Mouse (Mus musculus): ENCODE measurements around the gene 4931406C07Rik.

The 4931406C07Rik gene

DNA sequence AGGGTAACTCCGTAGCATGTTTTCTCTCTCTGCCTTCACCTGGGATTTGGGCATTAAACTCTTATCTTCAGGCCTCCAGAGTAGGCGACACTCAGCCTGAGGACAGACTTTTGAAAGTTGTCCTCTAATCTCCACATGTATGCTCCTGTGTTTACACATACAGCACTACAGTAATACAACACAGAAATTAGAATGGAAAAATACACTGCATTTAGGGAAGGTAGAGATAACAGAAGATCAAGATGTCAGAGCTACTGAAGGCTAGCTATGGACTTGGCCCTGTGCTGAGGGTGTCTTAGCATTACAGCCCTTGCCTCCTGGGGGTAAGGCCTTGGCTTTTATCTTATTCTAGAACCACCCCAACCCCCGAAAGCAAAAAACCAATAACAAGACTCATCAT, 17.8 kb downstream of the 4931406C07Rik start:
- DNase-seq, result no peak

DNA sequence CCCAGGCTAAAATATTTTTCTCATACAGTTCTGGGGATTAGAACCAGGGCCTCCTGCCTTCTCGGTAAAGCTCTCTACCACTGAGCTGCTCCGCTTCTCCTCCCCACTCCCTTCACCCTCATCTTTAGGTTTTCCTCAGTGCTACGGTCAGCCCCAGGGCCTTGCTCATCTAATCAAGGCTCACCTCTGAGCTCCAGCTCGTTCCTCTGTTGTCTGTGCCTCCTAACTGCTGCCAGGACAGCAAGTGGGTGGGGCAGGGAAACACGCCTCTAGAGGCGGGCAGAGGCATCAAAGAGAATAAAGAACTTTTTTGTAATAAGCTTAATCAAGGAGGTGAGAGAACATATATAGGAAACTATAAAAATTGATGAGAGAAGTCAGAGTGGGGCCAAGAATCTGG, 18.4 kb downstream of the 4931406C07Rik start:
- DNase-seq, result no peak

DNA sequence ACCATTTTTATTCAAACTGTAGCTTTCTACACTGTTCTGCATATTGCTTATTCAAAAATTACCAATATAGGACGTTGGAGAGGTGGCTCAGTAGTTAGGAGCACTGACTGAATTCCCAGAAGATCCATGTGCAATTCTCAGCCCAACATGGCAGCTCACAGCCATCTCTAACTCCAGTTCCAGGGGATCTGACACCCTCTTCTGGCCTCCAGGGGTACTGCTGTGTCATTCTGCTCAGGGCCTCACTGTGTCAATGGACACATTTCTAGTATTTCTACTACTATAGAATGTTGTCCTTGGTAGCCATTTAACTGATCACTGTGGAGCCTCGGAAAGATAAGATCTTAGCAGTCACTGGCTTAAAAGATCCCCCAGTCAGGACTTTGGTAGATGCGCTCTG, 20.8 kb downstream of the 4931406C07Rik start:
- no peak for DNase-seq

DNA sequence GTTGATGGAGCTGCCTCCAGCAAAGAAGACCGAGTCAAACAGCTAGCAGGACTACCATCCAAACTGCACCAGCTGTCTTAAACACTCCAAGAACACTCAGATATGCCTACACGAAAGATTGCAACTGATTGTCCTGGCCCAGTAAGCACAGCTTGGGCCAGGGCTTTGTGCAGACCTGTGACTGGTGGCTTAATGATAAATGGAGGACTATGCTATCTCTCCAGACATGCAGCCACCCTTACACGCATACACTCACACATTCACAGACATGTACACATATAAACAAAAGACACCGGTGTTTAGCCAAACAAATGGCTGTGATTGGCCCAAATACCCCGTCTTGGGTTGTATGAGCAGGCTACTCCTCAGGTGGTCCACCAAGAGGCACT, 25.8 kb downstream of the 4931406C07Rik start:
- no peak for DNase-seq

DNA sequence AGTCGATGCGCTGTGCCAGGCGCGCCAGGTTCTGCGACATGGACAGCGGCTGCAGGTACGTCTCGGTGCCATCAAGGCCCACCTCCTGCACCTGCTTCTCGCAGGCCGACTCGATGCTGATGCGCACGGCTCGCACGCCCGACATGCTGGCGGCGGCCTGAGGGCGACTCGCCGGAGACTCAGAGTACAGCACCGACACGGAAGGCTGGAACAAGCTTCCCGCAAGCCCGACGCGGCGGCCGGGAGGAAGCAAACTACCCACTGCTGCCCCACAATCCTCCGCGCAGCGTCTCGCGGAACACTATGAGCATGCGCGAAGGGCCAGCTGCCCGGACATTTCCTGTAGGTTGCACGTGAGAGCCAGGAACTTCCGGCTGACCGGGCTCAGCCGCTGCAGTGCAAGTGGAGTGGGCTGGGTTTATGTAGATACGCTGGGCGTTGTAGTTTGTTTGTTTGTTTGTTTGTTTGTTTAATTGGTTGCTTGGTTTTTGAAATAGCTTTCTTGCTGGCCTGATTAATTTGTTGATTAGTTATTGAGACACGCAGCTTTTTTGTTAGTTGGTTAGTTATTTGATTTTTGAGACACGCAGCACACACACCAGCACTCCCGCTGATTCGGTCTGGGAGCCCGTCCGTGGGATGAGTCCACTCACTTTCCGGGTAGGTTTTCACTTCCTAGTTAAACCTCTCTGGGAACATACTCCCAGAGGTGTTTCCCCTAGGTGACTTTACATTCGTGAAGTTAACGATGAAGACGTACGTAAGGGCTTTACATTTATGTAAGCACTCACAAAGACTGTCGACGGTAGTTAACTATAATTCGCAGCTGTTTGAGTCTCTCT, 26.4 kb downstream of the 4931406C07Rik start, which contains the start of gene Med17:
Gene Med17 (minus strand): TSS at position 283 of the 842 bp plus-strand sequence.
- peak; percentile 87 to 88 for DNase-seq

DNA sequence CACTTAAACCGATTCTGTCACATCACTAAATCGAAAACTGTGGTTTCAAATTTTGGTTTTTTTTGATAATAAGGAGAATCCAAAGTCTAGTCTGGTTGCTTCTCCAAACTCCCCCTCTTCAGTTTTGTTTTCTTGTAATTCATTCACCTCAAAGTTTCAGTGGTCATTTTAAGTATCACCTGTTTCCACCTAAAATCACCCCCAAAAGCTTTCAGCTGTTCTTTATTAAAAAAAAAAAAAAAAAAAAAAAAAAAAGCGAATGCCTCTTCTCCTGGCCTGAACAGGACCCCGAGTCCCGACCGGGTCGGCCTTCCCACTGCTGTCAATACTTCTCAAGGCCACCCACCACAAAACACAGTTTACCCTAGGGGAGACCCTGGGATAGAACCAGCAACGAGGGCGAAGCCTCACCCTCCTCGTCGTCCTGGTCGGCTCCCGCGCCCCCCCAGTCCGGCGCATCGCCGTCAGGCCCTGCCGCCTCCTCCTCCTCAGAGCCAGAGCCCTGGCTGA, 27.1 kb downstream of the 4931406C07Rik start:
- DNase-seq, result no peak

DNA sequence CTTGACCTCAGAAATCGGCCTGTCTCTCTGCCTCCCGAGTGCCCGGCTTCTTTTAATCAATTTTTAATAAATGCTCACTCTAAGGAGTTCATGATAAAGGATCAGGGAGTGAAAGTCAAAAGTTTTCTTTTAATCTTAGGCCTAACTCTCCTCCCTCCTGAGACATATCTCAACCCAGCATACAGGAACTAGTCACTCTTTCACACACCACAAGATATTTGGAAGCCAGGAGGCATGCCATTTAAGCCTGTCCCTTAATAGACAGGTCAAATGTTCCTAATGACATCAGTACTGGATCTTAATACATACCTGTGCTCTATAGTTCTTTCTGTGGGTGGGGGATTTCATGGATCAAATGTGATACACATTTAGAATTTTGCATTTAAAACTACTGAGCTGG, 27.9 kb downstream of the 4931406C07Rik start:
- DNase-seq, result no peak

DNA sequence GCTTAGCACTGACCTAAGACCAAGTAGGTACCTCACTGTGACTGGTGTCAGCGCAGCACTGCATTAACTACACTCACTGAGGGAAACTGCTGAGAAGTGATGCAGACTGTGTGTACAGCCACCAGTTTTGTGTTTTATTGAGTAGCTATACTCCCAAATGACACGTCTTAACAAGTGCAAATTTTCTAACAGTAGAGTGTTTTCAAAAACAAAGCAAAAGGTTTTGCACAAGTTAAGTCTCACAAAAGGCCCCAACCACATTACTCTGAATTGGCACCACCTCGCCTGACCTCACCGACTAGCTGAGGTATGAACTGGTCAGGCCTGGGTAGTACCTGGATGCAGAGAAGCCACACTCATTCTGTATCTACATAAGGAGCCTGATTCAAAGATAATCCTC, 29.4 kb downstream of the 4931406C07Rik start:
- no peak for DNase-seq

DNA sequence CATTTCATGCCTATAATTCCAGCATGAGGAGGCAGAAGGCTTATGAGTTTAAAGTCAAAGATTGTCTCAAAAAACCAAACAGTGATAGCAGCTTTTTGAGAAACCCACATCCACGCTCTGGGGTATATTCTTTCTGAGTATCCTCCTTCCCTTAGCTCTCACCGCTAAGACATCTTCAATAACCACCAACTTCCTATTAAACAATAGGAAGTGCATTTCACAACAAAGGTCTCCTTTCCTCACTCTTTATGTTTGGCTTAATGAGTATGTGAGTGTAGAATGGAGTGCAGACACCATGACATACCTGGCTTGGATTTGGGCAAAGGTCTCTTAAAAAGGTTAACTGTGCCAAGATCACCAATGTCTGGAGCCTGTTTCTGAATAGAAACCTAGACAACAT, 32.3 kb downstream of the 4931406C07Rik start:
- no peak for DNase-seq

DNA sequence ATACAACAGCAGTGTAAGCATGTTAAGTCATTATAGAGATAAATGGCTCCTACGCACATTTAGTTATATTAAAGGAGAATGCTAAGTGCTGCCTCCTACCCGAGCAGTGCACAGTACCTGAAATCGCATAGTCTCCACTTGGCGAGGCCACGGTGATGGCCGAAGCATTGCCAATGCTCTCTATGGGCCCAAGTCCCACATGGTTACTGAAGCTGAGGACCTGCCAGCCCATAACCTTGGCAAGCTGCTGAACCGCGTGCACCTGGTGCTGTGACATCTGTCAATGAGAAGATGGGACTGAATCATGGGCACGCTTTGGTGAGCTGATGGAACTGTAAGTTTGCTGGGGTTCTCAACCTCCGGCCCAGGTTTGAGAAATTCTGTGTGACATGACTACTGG, 42.8 kb downstream of the 4931406C07Rik start:
- DNase-seq, result no peak

DNA sequence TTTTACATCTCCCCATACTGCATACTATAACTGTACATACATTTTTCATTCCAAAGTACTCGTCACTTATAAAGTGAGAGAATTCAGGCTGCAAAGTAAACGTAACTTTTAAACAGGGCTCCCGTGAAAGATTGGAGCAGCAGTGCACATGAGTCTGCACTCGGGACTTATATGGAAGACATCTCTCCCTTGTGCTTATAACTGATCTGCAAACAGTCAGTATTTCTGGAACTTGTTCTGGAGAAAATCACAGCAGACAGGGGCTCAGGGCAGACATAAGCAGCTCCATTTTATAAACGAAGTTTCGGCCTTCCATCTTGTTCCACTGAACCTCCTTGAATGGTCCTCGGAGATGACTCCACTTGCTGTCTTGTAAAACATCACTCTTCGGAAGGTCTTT, 44.3 kb downstream of the 4931406C07Rik start:
- no peak for DNase-seq

DNA sequence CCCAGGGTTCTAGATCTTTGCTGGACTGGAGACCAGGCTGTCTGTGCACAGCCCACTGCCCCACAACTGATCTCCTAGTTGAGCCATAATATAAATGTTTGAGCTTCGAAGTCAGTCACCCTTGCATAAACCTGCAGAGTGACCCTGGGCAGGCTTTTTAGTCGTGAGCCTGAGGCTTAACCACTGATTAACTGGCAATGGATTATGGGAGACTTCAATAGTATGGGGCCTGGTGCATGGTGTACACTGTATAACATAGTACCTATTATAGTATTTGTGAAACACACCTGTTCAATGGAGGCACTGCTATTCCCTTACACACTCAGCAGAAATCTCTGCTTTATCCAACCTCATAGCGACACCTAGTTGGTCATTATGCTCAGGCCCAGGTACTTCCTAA, 50.0 kb downstream of the 4931406C07Rik start:
- no peak for DNase-seq

DNA sequence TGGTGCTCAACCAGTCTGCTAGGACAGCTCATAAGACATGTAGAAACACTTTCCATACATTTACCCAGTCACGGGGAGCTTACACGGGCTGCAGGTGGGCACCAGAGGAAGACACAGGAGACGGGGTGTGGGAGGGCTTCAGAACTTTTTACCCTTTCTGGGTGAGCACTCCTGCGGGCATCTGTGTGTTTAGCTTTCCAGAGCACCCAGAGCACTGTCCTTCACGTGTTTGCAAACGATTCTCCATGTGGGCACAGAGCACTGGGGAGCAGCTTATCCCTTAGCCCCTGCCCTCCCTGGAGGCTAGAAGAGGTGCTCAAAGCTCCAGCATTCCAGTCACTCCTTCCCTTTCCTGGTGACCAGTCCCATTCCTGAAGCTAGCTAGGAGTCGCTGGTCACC, 51.7 kb downstream of the 4931406C07Rik start:
- DNase-seq, result no peak

DNA sequence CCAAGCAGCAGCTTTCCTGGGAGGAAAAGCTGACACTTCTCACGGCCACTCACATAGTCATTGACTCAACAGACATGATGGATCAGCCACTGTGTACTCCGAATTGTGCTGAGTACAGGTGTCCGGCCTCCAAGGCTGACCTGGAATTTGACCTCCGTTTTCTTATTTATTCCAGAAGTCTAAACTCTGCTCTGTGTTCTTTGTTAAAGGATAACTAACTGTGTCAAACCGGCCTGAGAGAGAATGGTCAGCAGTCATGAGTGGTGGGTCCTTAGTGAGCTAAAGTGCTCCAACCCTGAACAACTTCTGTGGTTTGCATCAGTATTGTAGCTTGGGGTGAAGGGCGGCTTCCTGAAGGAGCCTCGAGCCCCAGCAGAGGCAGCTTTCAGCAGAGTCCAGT, 54.1 kb downstream of the 4931406C07Rik start:
- DNase-seq, result no peak

DNA sequence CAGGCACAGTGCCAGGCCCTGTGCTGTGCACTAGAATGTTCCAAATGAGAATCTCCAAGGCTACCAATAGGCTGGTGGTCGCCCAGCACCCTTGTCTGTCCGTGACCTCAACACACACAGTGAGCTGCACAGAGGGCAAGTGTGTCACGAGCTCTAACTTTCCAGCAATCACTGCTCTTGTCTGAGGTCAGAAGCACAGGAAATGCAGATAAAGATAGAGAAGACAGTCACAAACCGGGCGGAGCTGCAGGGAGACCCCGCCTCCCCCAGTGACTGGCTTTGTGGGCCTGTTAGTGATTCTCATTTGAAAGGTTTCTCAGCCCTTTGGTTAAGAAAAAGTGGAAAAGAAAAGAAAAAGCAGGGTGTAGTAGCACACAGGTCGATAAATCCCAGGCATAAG, 55.9 kb downstream of the 4931406C07Rik start:
- no peak for DNase-seq

DNA sequence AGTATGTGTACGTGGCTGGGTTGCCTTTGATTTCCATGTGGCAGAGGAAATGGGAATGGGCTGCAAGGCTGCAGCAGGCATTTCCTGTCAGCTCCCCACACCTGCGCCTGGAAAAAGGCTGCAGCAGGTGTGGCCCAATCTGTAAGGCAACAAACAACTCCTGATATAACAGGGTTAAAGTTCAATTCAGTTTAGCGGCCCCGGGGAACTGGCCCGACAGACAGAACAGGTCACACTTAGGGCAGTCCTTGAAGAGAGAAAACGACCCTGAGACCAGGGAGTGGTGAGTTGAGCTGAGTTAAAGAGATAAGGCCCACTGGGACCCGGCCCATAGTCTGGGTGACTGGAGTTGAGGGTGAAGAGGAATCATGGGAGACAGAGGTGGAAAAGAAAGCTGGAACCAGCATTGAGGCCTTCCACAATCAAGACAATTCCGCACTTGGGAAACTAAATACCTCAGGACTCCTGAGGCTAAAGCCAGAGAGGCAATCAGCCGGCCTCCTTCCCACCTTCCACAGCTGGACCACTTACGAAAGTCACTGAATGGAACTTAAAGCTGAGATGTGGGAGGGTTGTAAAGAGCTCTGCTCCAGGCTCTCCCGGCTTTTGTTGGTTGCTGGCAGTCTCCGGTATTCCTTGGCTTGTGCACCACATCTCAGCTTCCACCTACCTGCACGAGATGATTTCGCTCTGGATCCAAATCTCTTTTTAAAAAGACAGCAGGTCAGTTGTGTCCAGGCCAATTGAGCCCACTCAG, 60.8 kb downstream of the 4931406C07Rik start:
- no peak for DNase-seq

DNA sequence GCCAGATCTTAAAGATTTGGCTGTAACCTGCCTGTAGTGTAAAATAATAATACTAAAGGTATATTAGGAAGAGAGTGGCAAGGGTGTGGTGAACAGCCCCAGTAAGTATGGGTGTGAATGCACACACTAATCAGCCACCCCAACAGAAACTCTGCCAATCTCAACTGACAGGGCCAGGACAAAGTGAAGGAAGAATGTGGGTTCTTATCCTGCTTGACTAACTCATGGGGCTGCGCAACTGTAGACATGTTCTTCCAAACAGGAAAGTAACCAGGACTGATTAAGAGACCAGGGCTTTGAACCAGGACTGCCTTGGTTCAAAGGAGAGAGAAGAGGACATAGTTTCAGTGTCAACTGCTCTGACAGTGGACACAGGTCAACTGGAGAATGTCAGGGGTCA, 64.1 kb downstream of the 4931406C07Rik start:
- no peak for DNase-seq

DNA sequence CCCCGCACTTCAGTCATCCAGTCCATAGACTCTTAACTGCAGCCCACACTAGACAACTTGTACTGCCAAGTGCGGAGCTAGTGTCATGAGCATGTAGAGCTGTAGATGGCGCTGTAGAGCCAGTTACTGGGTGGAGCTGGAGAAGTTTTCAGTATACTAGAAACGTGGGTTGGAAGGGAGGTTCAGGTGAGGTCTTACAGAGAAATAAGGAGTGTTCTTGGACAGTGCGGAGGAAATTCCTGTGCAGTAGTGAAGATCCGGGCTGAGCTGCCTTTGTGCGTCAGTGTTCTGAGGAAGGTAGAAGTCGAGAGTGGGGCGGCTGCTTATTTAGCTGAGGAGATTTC, 64.7 kb downstream of the 4931406C07Rik start:
- DNase-seq, result no peak

DNA sequence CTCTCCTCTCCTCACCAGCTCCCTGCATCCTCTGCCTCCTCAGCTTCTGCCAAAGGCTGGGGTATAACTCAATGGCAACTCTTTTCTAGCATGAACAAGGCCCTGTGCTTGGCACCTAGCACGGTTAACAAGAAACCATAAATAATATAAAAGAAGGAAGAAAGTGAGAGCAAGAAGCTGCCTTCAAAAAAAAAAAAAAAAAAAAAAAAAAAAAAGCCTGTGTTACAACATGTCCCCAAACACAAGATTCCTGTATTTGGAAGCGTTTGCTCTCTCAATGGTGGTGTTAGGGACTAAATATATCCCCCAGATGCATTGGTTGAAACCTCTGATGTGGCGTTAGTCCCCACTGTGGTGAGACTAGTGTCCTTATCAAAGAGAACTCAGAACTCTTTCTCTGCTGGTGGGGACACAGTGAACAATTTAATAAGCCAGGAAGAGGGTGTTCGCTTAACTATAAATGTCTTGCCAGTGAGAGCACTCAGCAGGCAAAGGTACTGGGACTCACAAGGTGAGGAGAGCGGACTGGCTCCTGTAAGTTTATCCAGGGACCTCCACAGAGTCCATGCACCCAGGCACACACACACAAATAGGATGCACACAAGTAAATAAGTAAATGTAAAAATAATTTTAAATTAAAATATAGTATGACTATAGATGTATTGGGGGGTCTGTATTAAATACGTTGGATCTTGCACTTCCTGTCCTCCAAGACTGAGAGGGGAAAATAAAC, 65.2 kb downstream of the 4931406C07Rik start:
- no peak for DNase-seq

DNA sequence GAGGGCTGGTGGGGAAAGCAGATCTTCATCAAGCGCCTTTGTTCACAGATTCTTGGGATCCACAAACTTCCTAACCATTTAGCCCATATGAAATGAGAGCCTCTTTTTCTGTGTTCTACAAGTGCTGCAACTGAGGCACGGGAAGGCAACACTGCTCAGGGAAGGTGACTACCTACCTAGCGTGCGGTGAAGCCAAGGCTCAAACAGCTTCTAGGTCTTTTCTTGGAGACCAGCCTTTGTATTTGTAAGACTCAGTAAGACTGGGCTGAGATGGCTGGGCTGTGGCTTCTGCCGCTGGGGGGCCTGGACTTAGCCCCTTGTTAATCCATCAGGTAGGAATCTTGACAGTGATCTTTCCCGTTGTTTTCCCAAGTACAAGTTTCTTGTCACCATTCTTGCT, 66.2 kb downstream of the 4931406C07Rik start:
- DNase-seq, result no peak

DNA sequence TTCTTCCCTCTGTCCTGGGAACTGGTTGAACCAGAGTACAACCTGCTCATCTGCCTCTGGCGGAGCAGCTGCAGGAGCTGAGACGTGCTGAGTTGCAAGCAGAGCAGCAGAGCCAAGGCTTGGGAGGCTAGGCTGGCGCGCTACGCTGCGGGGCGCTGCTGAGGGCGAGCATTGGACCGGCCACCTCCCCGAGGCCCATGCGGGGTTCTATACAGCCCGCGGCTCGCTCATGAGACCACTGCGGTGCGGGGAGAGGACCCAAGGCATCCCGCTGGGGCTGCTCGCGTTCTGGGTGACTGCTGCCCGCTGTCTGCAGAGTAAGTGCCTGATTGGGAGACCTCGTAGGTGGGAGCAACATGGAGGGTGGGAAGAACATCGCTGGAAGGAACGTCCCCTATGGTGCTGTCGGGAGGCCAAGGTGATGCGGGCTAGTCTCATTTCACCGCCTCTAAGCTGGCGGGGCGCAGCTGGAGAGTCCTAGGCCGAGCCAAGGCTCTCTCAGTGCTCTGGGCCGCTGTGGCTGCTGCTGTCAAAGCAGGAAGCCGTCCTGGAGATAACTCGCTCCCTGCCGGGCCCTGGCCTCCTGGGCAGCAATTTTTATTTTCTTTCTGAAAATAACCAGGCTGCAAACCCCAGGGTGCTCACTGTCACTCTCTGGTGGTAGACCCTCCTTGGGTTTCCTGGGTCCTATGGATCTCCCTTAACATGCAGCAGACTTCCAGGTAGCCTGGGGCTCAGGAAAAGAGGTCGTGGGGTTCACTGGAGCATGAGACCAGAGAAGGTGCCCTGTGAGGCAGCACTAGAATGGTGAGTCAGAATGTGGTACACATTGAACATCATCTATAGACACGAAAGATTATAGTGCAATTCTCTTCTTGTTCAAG, 67.0 kb downstream of the 4931406C07Rik start, which contains the start of gene Vstm5:
Gene Vstm5 (plus strand): TSS at position 4 of the 884 bp plus-strand sequence.
- DNase-seq, result no peak

DNA sequence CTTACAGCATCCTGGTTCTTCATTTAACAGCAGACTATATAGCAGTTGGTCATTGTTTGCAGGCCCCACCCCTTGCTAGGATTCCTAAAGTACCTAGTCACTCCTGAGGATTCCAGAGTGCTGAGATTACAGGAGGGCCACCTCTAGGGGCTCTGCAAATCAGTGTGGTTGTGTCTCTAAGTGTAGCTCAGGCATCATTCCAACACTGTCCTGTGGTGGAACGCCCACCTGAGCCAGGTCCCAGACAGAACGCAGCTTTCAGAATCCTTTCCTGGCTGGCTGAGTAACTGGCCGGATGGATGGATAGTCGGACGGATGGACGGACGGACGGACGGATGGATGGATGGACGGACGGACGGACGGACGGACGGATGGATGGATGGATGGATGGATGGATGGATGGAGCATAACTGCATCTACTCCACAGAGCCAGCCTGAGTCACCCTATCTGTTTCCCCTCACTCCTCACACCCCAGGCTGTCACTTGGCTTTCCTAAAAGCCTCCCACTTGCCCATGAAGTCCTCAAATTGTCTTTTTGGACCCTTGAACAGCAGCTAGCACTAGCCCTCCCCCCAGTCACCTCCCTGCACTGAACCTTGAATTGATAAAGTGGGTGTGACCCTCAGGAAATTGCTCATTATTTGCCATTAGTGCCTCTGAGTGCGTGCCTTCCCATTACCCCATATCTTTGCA, 67.8 kb downstream of the 4931406C07Rik start:
- no peak for DNase-seq
